Mouse (Mus musculus) midbrain, embryonic 15.5 days (tissue): ENCODE measurements around the gene Pex11a. TPM values are rescaled to one million over a fixed set of nuclear protein-coding genes. Genes with fewer than 3 reads are reported as not detected.

Experiments
- ATAC-seq: fragments of 200-750 bp; cut with Nextera tagmentation; replicated peaks from 2 replicates; pipeline ENCODE4 v1.8.0; 2017; ENCODE audit warnings: moderate TSS enrichment
- H3K27ac ChIP-seq: fragments of 300-500 bp; sonication (generic); 2 replicates; pipeline ENCODE4 v1.5.1; 2015; ENCODE audit warnings: mild to moderate bottlenecking, inconsistent platforms
- H3K27me3 ChIP-seq: fragments of 300-500 bp; sonication (generic); replicated peaks from 2 replicates; pipeline ENCODE4 v1.6.1; 2015; ENCODE audit warnings: inconsistent platforms
- H3K36me3 ChIP-seq: fragments of 300-500 bp; sonication (generic); replicated peaks from 2 replicates; pipeline ENCODE4 v1.6.1; 2015; ENCODE audit warnings: inconsistent platforms
- H3K4me1 ChIP-seq: fragments of 300-500 bp; sonication (generic); 2 replicates; pipeline ENCODE4 v1.6.1; 2015; ENCODE audit warnings: inconsistent platforms
- H3K4me2 ChIP-seq: fragments of 300-500 bp; sonication (generic); 2 replicates; pipeline ENCODE4 v1.6.1; 2015; ENCODE audit warnings: inconsistent platforms, mild to moderate bottlenecking, moderate library complexity
- H3K4me3 ChIP-seq: fragments of 300-500 bp; sonication (generic); 2 replicates; pipeline ENCODE4 v1.5.1; 2015; ENCODE audit warnings: mild to moderate bottlenecking, inconsistent platforms
- H3K9ac ChIP-seq: fragments of 300-500 bp; sonication (generic); 2 replicates; pipeline ENCODE4 v1.6.1; 2015; ENCODE audit warnings: mild to moderate bottlenecking, inconsistent platforms
- H3K9me3 ChIP-seq: fragments of 300-500 bp; sonication (generic); 2 replicates; pipeline ENCODE4 v1.6.1; 2016; ENCODE audit warnings: inconsistent platforms
- WGBS: fragments of 180-500 bp; shearing (Covaris S2); methylation state at CpG from one replicate; pipeline ENCODE4 v1.1.7; 2015; ENCODE audit warnings: mixed read lengths; 5-methylcytosine and 5-hydroxymethylcytosine counted together
- polyA plus RNA-seq: library from polyadenylated mRNA; unstranded; fragments of >200 nt; fragmentation: Nextera tagmentation; extraction: Ambion mirVana; gene quantifications from 2 replicates; pipeline ENCODE4 v1.2.1, GENCODE M21; 2015

Gene Pex11a
- polyA plus RNA-seq, 1 experiment from 2014 or later, result 13.5 TPM

- no peak within 1 kb of the TSS for H3K4me3 ChIP-seq
- H3K9ac ChIP-seq, result no peak within 1 kb of the TSS
- H3K4me2 ChIP-seq, result no peak within 1 kb of the TSS
- no peaks in the 10 kb centered on the region for H3K9me3 ChIP-seq
- H3K36me3 ChIP-seq, result no peaks in the 10 kb centered on the region
- no peak within 1 kb of the TSS for H3K27ac ChIP-seq
- H3K4me1 ChIP-seq, result no peaks in the 10 kb centered on the region
- no peaks in the 10 kb centered on the region for H3K27me3 ChIP-seq
- no peak for ATAC-seq
- 69% methylated on average over 4 of the region's 4 CpGs for WGBS
These were observed 10.3 kb downstream of the Pex11a start, which contains the start of gene Plin1 for GRCm38 (mm10) chr7:79732622-79733021. TSS of gene Plin1 (minus strand) at chr7:79732903.

GRCm38 (mm10) chr7:79731438-79731837 lies 11.5 kb downstream of the Pex11a start:
- Histone ChIP-seq H3K36me3 (no peaks in the 10 kb centered on the region), H3K4me1 (no peaks in the 10 kb centered on the region), H3K4me3 (no peak overlapping the region), H3K4me2 (no peak overlapping the region), H3K9me3 (no peaks in the 10 kb centered on the region), H3K27ac (no peak overlapping the region), H3K9ac (no peak overlapping the region), H3K27me3 (no peaks in the 10 kb centered on the region)
- no peak for ATAC-seq
- WGBS, result 72% methylated on average over 13 of the region's 13 CpGs

GRCm38 (mm10) chr7:79729743-79730370 lies 13.1 kb downstream of the Pex11a start:
- Histone ChIP-seq H3K9me3 (no peaks in the 10 kb centered on the region), H3K27ac (no peak overlapping the region), H3K4me3 (no peak overlapping the region), H3K4me1 (no peaks in the 10 kb centered on the region), H3K9ac (no peak overlapping the region), H3K27me3 (peaks cover 3% of the 10 kb centered on the region; the same call in 1 of the 2 replicates), H3K36me3 (no peaks in the 10 kb centered on the region), H3K4me2 (no peak overlapping the region)
- 67% methylated on average over 11 of the region's 11 CpGs for WGBS
- 0 out of 2 replicates have a peak, but pooled peaks have one; percentile 39 for ATAC-seq

GRCm38 (mm10) chr7:79729169-79729568 lies 13.8 kb downstream of the Pex11a start:
- no peak for ATAC-seq
- 8% methylated on average over 8 of the region's 8 CpGs for WGBS

DNA sequence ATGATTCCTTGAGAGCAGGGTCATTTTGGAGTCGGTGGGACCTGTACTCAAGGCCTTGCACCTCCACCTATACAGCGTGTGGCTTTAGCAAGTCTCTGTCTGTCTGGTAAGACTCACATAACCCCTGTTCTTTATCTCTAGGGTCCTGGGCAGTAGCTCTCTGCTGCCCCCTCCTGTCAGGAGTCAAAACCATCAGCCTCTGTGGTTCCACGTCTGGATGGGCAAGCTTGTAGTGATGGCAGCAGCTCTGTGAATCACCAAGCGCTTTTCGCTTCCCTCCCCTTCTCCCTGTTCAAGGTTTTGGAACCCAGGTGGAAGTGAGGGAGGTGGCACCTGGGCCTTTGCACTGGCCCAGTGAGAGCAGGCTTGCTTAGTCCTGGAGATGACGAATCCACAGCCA lies 14.7 kb downstream of the Pex11a start:
- Histone ChIP-seq H3K4me3 (no peak overlapping the region), H3K27ac (no peak overlapping the region), H3K4me2 (no peak overlapping the region), H3K36me3 (no peaks in the 10 kb centered on the region), H3K4me1 (no peaks in the 10 kb centered on the region), H3K9ac (no peak overlapping the region), H3K27me3 (peaks cover 4% of the 10 kb centered on the region; the same call in 1 of the 2 replicates), H3K9me3 (no peaks in the 10 kb centered on the region)
- no peak for ATAC-seq
- WGBS, result 22% methylated on average over 6 of the region's 6 CpGs

More at GRCm38 (mm10) chr7:79729169-79729568, 13.8 kb downstream of the Pex11a start:
- H3K4me2 ChIP-seq, result no peak overlapping the region
- H3K4me3 ChIP-seq, result no peak overlapping the region
- no peak overlapping the region for H3K9ac ChIP-seq
- no peaks in the 10 kb centered on the region for H3K36me3 ChIP-seq
- peaks cover 3% of the 10 kb centered on the region; the same call in 1 of the 2 replicates for H3K27me3 ChIP-seq
- no peaks in the 10 kb centered on the region for H3K9me3 ChIP-seq
- no peaks in the 10 kb centered on the region for H3K4me1 ChIP-seq
- H3K27ac ChIP-seq, result no peak overlapping the region

DNA sequence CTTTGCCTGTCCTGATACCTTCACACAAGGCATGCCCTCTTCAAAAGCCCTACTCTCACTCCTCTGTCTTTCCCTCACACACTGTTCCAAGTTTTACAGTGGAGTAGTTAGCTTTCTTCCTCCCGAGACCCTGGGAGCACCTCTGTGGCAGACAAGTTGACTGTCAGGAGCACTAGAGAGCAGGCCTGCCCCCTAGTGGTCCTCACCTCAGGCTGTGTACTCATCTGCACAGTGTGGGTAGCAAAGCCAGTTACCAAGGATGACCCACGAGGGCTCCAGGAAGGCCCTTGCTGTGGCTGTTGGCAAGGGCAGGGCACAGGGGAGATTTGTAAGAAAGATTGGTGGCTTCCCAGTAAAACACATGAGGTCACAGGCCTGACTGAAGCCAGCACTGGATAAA lies 15.8 kb downstream of the Pex11a start:
- Histone ChIP-seq H3K4me3 (no peak overlapping the region), H3K4me1 (no peaks in the 10 kb centered on the region), H3K27me3 (peaks cover 15% of the 10 kb centered on the region), H3K4me2 (no peak overlapping the region), H3K27ac (no peak overlapping the region), H3K36me3 (no peaks in the 10 kb centered on the region), H3K9me3 (no peaks in the 10 kb centered on the region), H3K9ac (no peak overlapping the region)
- WGBS, result 22% methylated on average over 2 of the region's 2 CpGs
- ATAC-seq, result no peak

GRCm38 (mm10) chr7:79721386-79721977 lies 21.4 kb downstream of the Pex11a start:
- H3K27ac ChIP-seq, result peak overlapping the region; percentile 58
- under 1% methylated on average over 48 of the region's 48 CpGs for WGBS
- H3K9me3 ChIP-seq, result no peaks in the 10 kb centered on the region
- peak overlapping the region; percentile 68 for H3K4me3 ChIP-seq
- H3K4me1 ChIP-seq, result peaks cover 8% of the 10 kb centered on the region; the same call in 1 of the 2 replicates
- H3K27me3 ChIP-seq, result peaks cover 22% of the 10 kb centered on the region
- peak overlapping the region; percentile 66 for H3K9ac ChIP-seq
- H3K36me3 ChIP-seq, result no peaks in the 10 kb centered on the region
- peak; percentile 86 for ATAC-seq
- peak overlapping the region; percentile 92 for H3K4me2 ChIP-seq

DNA sequence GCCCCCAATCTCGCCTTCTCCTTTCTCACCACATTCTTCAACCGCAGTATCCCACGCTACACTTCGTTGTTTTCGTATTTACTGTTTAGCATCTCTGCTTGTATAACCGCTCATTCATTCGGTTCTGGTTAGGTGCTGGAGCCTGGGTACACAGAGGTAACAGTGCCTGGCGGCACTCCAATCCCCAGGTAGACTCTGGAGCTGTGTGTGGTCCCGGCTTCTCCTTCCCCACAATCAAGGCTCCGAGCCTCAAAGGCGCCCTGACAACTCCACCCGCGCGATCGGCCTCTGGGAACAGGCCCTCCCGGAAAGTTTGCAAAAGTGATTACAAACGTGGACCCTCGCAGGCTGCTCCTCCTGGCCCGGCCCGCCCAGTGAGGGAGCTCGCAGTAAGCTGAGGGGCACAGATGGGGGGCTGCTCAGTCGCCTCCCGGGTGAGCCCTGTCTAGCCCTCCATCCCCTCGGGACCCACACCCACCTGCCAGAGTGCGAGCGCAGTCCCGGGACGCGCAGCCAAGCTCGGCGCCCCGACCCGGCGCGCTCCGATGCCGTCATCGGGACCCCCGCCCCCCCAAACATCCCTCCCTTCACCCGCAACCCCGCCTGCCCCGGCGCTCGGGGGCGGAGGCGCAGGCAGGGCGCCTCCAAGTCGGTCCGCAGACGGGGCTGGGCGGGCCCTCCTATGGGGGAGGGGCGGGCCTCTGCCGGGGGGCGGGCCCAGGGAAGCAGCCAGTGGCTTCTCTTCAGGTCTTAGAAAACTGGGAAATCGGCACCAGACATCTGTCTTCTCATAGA lies 27.5 kb downstream of the Pex11a start, which contains the start of gene Kif7:
TSS of gene Kif7 (minus strand) at position 534 of the 795 bp plus-strand sequence.
- WGBS, result under 1% methylated on average over 37 of the region's 55 CpGs
- H3K27ac ChIP-seq, result no peak within 1 kb of the TSS

GRCm38 (mm10) chr7:79710831-79711230 lies 32.1 kb downstream of the Pex11a start:
- H3K4me2 ChIP-seq, result peak overlapping the region; percentile 58
- H3K9ac ChIP-seq, result peak overlapping the region; percentile 30
- H3K9me3 ChIP-seq, result no peaks in the 10 kb centered on the region
- peaks cover 21% of the 10 kb centered on the region for H3K4me1 ChIP-seq
- 27% methylated on average over 17 of the region's 17 CpGs for WGBS
- peak overlapping the region; percentile 25; the same call in 1 of the 2 replicates for H3K27ac ChIP-seq
- H3K4me3 ChIP-seq, result peak overlapping the region; percentile 45
- H3K36me3 ChIP-seq, result no peaks in the 10 kb centered on the region
- H3K27me3 ChIP-seq, result no peaks in the 10 kb centered on the region
- ATAC-seq, result peak; percentile 32; the same call in 1 of the 2 replicates

More for the DNA sequence above, 27.5 kb downstream of the Pex11a start, which contains the start of gene Kif7:
- ATAC-seq, result peak; percentile 83
- peak within 1 kb of the TSS; percentile 92 for H3K4me2 ChIP-seq
- peaks cover 4% of the 10 kb centered on the region; the same call in 1 of the 2 replicates for H3K27me3 ChIP-seq
- H3K9me3 ChIP-seq, result no peaks in the 10 kb centered on the region
- H3K36me3 ChIP-seq, result no peaks in the 10 kb centered on the region
- H3K4me3 ChIP-seq, result peak within 1 kb of the TSS; percentile 55
- peaks cover 23% of the 10 kb centered on the region for H3K4me1 ChIP-seq
- peak within 1 kb of the TSS; percentile 46 for H3K9ac ChIP-seq

GRCm38 (mm10) chr7:79710130-79710607 lies 32.8 kb downstream of the Pex11a start:
- H3K27ac ChIP-seq, result peak overlapping the region; percentile 25; the same call in 1 of the 2 replicates

DNA sequence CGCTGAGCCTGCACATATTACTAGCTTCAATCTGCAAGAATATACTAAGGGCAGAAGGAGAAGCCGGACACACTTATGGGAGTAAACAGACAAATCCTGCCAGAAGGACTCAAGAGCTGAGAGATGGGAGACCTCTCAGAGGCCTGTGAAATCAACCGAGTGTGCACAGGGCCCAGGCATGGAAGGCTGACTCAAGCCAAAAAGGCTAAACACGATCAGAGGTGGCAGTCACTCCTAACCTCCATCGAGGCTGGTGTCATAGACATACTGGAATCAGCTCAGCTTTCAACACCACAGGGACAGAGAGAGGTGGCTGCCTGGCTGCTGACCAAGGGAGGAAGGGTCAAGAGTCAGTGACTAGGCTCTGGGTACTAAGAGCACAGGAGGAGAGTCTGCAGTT lies 37.7 kb downstream of the Pex11a start:
- 0 out of 2 replicates have a peak, but pooled peaks cover 2% of the 10 kb centered on the region for H3K4me1 ChIP-seq
- H3K4me3 ChIP-seq, result no peak overlapping the region
- no peaks in the 10 kb centered on the region for H3K36me3 ChIP-seq
- no peaks in the 10 kb centered on the region for H3K9me3 ChIP-seq
- 88% methylated on average over 5 of the region's 5 CpGs for WGBS
- no peak for ATAC-seq
- no peaks in the 10 kb centered on the region for H3K27me3 ChIP-seq
- no peak overlapping the region for H3K9ac ChIP-seq
- H3K4me2 ChIP-seq, result no peak overlapping the region
- H3K27ac ChIP-seq, result no peak overlapping the region

More at GRCm38 (mm10) chr7:79710130-79710607, 32.8 kb downstream of the Pex11a start:
- under 1% methylated on average over 55 of the region's 55 CpGs for WGBS
- Histone ChIP-seq H3K9ac (peak overlapping the region; percentile 30), H3K4me2 (peak overlapping the region; percentile 58), H3K4me3 (peak overlapping the region; percentile 45), H3K27me3 (no peaks in the 10 kb centered on the region), H3K9me3 (no peaks in the 10 kb centered on the region), H3K4me1 (peaks cover 14% of the 10 kb centered on the region), H3K36me3 (no peaks in the 10 kb centered on the region)
- ATAC-seq, result peak; percentile 88

DNA sequence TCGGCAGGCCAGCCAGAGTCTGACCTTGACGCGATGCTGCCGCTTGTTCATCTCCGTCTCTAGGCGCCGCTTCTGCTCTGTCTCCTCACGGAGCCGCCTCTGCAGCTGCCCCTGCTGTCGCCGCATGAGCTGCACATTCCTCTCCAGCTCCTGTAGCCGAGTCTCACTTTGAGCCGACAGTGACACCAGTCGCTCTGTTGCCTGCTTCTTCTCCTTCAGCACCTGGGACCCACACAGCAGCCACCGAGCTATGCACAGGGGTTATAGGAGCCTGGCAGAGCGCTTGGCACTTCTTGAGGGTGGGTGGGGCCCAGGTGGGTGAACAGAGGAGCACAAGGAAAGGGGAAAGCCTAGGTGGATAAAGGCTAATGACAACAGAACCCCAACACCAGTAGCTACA lies 40.2 kb downstream of the Pex11a start:
- WGBS, result 86% methylated on average over 16 of the region's 16 CpGs
- H3K36me3 ChIP-seq, result no peaks in the 10 kb centered on the region
- no peak for ATAC-seq
- no peak overlapping the region for H3K4me2 ChIP-seq
- no peak overlapping the region for H3K9ac ChIP-seq
- no peaks in the 10 kb centered on the region for H3K4me1 ChIP-seq
- no peak overlapping the region for H3K27ac ChIP-seq
- no peaks in the 10 kb centered on the region for H3K27me3 ChIP-seq
- no peaks in the 10 kb centered on the region for H3K9me3 ChIP-seq
- H3K4me3 ChIP-seq, result no peak overlapping the region
